Mouse (Mus musculus) retina, postnatal 7 days (tissue): ENCODE measurements around the gene Glul.

Source experiments
- DNase-seq: peaks from one replicate; pipeline ENCODE4 v3.0.0-alpha.2; 2012; ENCODE audit warnings: low read depth, low spot score

Glul gene

DNA sequence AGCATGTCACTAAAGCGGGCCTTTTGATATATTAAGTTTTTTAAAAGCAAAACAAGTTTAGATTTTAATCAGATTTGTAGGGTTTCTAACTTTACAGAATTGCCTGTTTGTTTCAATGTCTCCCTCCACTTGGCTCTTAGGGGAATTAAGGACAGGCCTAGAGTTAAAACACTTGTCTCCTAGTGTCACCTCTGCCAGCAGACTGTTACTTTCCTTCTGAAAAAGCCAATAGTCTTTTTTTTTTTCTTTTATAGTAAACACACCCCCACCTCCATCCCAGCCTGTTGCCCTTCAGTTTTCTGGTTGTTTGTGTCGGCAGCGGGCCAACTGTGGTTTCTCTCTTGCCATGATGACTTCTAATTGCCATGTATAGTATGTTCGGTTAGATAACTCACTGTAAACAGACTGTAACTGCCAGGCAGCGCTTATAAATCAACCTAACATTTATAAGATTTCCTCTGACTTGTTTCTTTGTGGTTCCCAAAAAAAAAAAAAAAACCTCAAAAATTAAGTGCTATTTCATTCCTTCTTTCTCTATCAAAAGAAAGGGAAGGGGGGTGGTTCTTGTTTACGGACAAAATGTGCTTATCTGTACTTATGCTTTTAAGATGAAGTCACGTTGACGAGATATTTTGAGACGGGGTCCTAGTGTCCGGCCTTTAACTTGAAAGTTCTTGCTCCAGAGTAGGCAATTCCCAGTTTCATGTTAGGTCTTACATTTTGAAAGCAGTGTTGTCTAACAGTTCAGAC, 9.6 kb downstream of the Glul start:
- DNase-seq = no peak

DNA sequence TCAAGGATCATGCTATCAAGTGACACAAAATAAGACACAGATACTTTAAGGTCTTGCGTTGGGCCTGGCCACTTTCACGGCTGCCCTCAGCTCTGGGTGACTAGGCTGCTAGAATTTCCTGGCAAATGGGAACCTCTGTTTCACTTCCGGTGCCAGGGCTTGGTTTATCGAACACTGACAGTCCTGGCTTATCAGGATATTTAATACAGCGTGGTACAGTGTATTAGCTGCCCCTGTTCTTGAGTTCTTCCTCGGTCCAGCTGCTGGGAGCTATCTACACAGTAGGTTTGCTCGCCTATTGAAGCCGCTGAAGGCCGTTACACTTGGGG, 10.2 kb downstream of the Glul start:
- DNase-seq = no peak

- DNase-seq = no peak
These were observed 10.7 kb downstream of the Glul start for GRCm38 (mm10) chr1:153910423-153910822.

DNA sequence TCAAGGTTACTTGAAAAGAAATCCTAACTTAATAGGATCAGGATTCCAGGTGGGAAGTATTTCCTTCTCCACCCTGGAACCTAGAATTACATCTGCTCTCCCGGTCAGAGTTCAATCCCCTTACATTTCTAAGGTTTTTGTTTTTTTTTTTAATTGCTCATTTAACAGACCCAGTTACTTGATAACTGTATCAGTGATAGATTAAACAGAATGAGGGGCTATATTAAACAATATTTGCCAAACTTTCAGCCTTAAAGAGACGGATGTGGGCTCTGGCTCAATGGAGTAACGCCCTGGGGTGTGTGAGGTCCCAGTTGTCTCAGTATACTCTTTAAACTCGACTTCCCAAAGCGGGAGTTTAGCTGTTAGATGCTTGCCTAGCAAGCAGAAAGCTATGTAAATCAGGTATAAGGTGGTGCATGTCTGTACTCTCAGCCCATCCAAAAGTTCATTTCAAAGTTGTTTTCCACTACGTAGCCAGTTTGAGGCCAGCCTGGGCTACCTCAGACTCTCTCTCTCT, 11.6 kb downstream of the Glul start:
- DNase-seq = no peak

DNA sequence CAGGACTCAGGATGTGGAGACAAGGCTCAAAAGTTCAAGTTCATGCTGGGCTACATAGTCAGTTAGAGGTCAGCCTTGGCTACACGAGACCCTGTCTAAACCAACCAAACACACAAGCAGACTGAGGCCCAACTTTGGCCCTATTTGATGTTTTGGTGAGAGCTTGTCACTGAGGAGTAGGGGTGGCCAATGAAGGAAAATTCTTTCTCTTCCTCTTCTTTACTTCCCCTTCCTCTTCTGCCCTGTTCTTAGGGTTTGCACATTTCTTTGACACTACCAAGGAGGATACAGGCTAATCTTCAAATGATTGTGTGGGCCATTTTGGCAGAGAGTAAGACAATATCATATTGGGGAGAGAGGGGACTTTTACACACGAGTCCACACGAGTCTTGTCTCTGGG, 14.1 kb downstream of the Glul start:
- DNase-seq = no peak

DNA sequence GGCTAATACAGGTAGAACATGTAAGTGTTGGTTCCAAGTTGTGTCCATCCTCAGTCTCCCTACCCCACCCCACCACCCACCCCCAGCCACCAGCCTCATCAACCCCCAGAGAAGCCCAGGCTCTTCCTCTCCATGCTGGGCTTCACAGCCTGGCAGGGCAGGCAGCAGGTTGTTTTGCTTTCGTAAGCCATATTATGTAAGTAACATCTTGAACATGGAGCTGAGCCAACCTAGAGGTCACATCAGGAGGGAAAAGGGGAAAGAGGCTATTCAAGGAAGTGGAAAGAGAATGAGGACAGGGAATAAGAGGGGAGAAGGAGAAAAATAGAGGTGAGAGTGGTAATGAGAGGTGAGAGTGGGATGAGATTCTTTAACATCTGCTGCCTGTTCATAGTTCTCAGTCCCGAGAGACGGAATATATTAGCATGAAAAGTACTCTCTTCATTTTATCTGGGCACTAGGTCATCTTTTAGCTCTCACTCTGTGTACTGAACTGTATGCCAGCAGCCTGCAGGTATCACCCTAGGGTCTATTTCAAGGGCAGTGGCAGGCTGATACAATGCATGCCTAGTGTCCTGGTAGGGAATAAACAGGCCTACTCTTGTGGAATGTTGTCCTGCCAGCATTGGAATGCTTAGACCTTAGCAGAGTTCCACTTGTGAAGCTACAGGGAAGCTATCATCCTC, 18.9 kb downstream of the Glul start:
- no peak for DNase-seq

- DNase-seq = no peak
These were observed 21.9 kb downstream of the Glul start for GRCm38 (mm10) chr1:153921642-153922041.

GRCm38 (mm10) chr1:153922571-153923021, 22.9 kb downstream of the Glul start:
- DNase-seq = no peak

GRCm38 (mm10) chr1:153924395-153925385, 24.9 kb downstream of the Glul start:
- DNase-seq = no peak

- DNase-seq = no peak
These were observed 30.7 kb downstream of the Glul start for GRCm38 (mm10) chr1:153930431-153930830.

DNA sequence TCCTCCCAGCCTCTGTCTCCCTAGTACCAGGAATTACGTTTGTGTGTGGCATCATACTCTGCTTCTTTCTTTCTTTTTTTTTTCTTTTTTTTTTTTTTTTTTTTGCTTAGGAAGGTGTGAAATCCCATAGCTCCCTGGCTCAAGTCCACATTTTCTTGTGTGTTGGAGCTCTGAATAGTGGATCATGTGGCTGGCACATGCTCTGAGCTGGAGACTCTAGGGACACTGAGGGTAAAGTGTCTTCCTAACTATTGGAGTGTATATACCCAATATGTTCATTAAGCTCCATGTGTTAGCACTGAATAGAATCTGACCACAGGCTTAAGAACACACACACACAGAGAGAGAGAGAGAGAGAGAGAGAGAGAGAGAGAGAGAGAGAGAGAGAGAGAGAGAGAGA, 34.0 kb downstream of the Glul start:
- no peak for DNase-seq

GRCm38 (mm10) chr1:153935844-153936380, 36.2 kb downstream of the Glul start:
- DNase-seq = no peak

DNA sequence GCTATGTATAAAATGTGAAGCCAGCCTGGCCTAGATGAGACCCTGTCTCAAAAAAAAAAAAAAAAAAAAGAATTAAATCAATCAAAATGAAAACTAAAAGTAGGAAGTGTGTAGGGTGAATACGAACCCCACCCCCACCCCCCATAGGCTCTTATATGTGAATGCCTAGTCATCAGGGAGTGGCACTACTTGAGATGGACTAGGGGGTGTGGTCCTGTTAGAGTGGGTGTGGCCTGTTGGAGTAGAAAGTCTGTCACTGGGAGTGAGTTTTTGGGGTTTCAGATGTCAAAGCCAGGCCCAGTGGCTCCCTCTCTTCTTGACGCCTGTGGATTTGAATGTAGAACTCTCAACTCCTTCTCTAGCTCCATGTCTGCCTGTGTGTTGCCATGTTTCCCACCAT, 37.3 kb downstream of the Glul start:
- no peak for DNase-seq

DNA sequence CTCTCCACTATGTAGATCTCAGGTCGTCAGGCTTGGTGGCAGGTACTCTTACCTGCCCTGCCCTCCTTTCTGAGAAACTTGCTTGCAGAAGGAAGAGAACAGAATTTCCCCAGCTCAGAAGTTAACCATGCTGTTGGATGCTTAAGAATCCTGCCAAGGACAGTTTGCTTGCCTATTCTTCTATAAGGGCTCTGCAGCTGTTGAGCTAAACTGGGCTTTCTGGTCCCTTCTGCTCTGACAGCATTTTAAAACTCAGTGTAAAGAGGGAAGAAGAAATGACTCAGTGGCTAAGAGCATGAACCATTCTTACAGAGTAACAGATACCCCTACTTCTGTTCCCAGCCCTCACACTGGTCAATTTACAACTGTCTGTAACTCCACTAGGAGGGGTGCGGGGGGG, 41.2 kb downstream of the Glul start:
- DNase-seq = no peak

DNA sequence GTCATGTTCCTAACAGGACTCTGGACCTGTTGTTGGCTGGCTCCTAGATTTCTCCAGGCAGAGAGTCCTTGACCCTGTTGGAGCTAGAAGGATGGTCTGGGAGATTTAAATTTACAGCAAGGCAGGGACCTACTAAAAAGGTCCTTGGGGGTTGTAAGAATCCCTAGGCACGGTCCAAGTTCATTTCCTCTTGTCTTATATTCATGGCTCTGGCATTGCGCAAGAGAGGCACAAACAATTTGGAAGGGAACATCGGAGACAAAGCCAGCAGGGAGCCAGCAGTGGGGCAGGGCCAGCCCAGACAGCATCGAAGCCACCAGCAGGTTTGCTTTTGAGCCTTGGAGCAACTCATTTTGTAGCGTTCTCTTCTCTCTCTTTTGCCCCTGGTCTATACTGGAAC, 45.4 kb downstream of the Glul start:
- no peak for DNase-seq

GRCm38 (mm10) chr1:153946971-153947370, 47.2 kb downstream of the Glul start:
- no peak for DNase-seq

DNA sequence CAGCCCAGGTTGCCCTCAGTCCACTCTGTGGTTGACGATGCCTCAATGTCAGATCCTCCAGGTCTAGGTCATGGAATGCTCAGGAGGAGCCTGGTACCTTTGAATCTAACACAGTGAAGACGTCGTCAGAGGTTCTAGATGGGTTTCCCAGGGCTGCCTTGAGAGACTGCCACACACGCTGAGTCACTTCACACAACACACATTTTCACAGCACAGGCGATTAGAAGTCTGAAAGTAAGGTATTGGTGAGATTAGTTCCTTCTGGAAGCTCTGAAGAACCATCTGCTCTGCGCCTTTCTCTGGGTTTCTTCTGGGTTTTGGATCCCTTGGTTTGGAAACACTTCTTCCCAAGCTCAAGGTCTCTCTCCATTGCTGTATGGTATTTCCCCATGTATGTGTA, 48.1 kb downstream of the Glul start:
- DNase-seq = no peak

- DNase-seq = no peak
These were observed 53.5 kb downstream of the Glul start for GRCm38 (mm10) chr1:153953232-153953631.

GRCm38 (mm10) chr1:153953797-153954196, 54.1 kb downstream of the Glul start:
- no peak for DNase-seq

GRCm38 (mm10) chr1:153957850-153958249, 58.1 kb downstream of the Glul start:
- no peak for DNase-seq
